Mouse (Mus musculus): ENCODE results near the gene Lax1. TPM values are rescaled to one million over a fixed set of nuclear protein-coding genes. Genes with fewer than 3 reads are reported as not detected.

Lax1 gene
- polyA plus RNA-seq, 1 experiment from 2014 or later = 0.38 TPM

- TF ChIP-seq CTCF (IDR thresholded peaks at IDR 0.05; ENCODE audit: low read depth) = no peak
- Histone ChIP-seq H3K9ac (ENCODE audit: low read depth, low read length) (no peak overlapping the region), H3K4me1 (replicated peaks; ENCODE audit: control insufficient read depth, insufficient read depth, low read length) (no peaks in the 10 kb centered on the region), H3K4me2 (replicated peaks; ENCODE audit: low read depth) (no peak overlapping the region), H3K36me3 (ENCODE audit: control insufficient read depth, insufficient read depth) (no peaks in the 10 kb centered on the region; the same call in 1 of the 2 replicates), H3K9me3 (ENCODE audit: control insufficient read depth) (no peaks in the 10 kb centered on the region), H3K4me3 (ENCODE audit: low read depth, low read length) (no peak overlapping the region), H3K27ac (ENCODE audit: low read depth, low read length) (no peak overlapping the region), H3K27me3 (replicated peaks; ENCODE audit: control insufficient read depth, insufficient read depth, low read length) (no peaks in the 10 kb centered on the region)
- no peak for ATAC-seq
- 93% methylated on average over 8 of the region's 8 CpGs for WGBS
Measured at GRCm38 (mm10) chr1:133718786-133719185, 28.9 kb upstream of the Lax1 start.

DNA sequence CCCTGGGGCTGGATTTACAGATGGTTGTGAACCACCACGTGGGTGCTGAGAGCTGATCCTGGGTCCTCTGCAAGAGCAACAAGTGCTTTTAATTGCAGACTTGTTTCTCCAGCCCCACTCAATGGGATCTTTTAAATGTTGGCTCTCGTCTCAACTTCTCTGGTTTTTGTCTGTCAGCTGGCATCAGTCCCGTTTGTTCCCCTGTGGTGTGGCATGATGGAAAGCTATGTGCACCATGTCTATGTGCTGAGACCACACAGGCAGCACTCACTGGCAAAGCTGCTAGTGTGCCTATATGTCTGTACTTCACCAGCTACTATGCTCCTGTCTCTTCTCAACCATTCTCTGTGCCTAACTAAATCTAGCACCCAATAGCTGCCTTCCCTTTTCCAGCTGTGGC, 28.4 kb upstream of the Lax1 start:
- no peak for TF ChIP-seq CTCF (IDR thresholded peaks at IDR 0.05; ENCODE audit: low read depth)
- Histone ChIP-seq H3K27me3 (replicated peaks; ENCODE audit: control insufficient read depth, insufficient read depth, low read length) (no peaks in the 10 kb centered on the region), H3K4me2 (replicated peaks; ENCODE audit: low read depth) (no peak overlapping the region), H3K4me3 (ENCODE audit: low read depth, low read length) (no peak overlapping the region), H3K36me3 (ENCODE audit: control insufficient read depth, insufficient read depth) (no peaks in the 10 kb centered on the region; the same call in 1 of the 2 replicates), H3K9me3 (ENCODE audit: control insufficient read depth) (no peaks in the 10 kb centered on the region), H3K9ac (ENCODE audit: low read depth, low read length) (no peak overlapping the region), H3K27ac (ENCODE audit: low read depth, low read length) (no peak overlapping the region), H3K4me1 (replicated peaks; ENCODE audit: control insufficient read depth, insufficient read depth, low read length) (no peaks in the 10 kb centered on the region)
- WGBS = 77% methylated on average over 3 of the region's 3 CpGs
- no peak for ATAC-seq

DNA sequence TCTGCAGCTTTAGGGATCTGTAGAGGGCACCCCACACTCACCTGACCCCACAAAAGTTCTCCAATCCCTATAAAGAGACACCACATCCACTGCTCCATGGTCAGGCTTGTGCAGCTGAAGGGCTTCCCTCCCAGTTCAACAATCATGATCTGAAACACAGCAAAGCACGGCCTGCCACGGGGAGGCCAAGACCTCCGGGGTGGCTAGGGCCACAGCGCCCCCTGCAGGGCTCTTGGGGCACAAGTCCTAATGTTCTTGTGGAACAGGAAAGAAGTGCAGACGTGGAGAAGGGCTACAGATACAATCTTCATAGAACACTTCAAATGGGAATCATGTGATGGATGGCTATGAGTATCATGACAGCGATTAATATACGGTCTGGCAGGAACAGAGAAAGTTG, 26.6 kb upstream of the Lax1 start:
- H3K9me3 ChIP-seq (ENCODE audit: control insufficient read depth) = no peaks in the 10 kb centered on the region
- no peaks in the 10 kb centered on the region for H3K27me3 ChIP-seq (replicated peaks; ENCODE audit: control insufficient read depth, insufficient read depth, low read length)
- H3K4me2 ChIP-seq (replicated peaks; ENCODE audit: low read depth) = no peak overlapping the region
- no peak overlapping the region for H3K27ac ChIP-seq (ENCODE audit: low read depth, low read length)
- WGBS = 19% methylated on average over 7 of the region's 7 CpGs
- H3K9ac ChIP-seq (ENCODE audit: low read depth, low read length) = no peak overlapping the region
- ATAC-seq = no peak
- H3K4me1 ChIP-seq (replicated peaks; ENCODE audit: control insufficient read depth, insufficient read depth, low read length) = 0 out of 2 replicates have a peak, but pooled peaks cover 3% of the 10 kb centered on the region
- no peak overlapping the region for H3K4me3 ChIP-seq (ENCODE audit: low read depth, low read length)
- H3K36me3 ChIP-seq (ENCODE audit: control insufficient read depth, insufficient read depth) = no peaks in the 10 kb centered on the region; the same call in 1 of the 2 replicates
- peak; percentile 87 for TF ChIP-seq CTCF (IDR thresholded peaks at IDR 0.05; ENCODE audit: low read depth)

DNA sequence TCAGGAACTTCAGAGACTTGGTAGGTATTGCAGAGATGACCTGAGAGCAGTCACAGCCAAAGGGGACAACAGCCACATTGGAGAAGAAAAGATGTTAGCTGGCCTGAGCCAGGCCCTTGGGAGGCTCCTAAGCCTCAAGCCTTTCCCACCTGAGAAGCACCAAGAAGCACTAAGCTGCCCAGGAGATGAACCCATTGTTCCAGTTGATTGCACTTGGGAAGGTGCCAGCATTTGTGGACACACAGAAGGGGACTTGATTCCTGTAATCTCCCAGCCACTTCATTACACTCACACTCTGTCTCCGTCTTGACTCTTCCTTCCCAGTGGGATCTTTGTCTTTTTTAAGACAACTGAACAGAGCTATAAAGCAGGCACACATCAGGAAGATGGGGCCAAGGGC, 25.3 kb upstream of the Lax1 start:
- Histone ChIP-seq H3K36me3 (ENCODE audit: control insufficient read depth, insufficient read depth) (no peaks in the 10 kb centered on the region; the same call in 1 of the 2 replicates), H3K4me1 (replicated peaks; ENCODE audit: control insufficient read depth, insufficient read depth, low read length) (0 out of 2 replicates have a peak, but pooled peaks cover 3% of the 10 kb centered on the region), H3K27me3 (replicated peaks; ENCODE audit: control insufficient read depth, insufficient read depth, low read length) (no peaks in the 10 kb centered on the region), H3K9me3 (ENCODE audit: control insufficient read depth) (no peaks in the 10 kb centered on the region), H3K9ac (ENCODE audit: low read depth, low read length) (no peak overlapping the region), H3K27ac (ENCODE audit: low read depth, low read length) (no peak overlapping the region), H3K4me2 (replicated peaks; ENCODE audit: low read depth) (no peak overlapping the region), H3K4me3 (ENCODE audit: low read depth, low read length) (no peak overlapping the region)
- ATAC-seq = no peak
- WGBS = 42% methylated on average over 1 of the region's 1 CpGs
- TF ChIP-seq CTCF (IDR thresholded peaks at IDR 0.05; ENCODE audit: low read depth) = no peak

DNA sequence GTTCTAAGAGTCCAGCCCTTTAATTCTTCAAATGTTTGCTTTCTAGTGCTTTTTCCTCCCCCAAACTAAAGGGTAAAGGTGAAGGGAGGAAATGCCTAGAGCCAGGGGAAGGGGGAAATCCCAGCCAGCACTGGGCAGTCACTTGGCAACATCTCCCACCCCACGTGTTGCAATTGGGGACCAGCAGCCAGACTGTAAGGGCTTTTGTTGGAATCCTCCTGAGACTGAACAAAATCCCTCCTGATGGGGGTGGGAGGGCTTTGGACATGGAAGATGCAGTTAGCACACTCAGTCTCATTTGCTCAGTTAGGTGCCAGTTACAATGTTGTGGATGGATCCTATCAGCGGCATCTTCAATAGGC, 23.1 kb upstream of the Lax1 start:
- 56% methylated on average over 2 of the region's 2 CpGs for WGBS
- Histone ChIP-seq H3K36me3 (ENCODE audit: control insufficient read depth, insufficient read depth) (peaks cover 2% of the 10 kb centered on the region; the same call in 1 of the 2 replicates), H3K4me2 (replicated peaks; ENCODE audit: low read depth) (no peak overlapping the region), H3K9ac (ENCODE audit: low read depth, low read length) (no peak overlapping the region), H3K9me3 (ENCODE audit: control insufficient read depth) (no peaks in the 10 kb centered on the region), H3K27ac (ENCODE audit: low read depth, low read length) (no peak overlapping the region), H3K4me3 (ENCODE audit: low read depth, low read length) (no peak overlapping the region), H3K4me1 (replicated peaks; ENCODE audit: control insufficient read depth, insufficient read depth, low read length) (0 out of 2 replicates have a peak, but pooled peaks cover 3% of the 10 kb centered on the region), H3K27me3 (replicated peaks; ENCODE audit: control insufficient read depth, insufficient read depth, low read length) (no peaks in the 10 kb centered on the region)
- no peak for TF ChIP-seq CTCF (IDR thresholded peaks at IDR 0.05; ENCODE audit: low read depth)
- no peak for ATAC-seq

DNA sequence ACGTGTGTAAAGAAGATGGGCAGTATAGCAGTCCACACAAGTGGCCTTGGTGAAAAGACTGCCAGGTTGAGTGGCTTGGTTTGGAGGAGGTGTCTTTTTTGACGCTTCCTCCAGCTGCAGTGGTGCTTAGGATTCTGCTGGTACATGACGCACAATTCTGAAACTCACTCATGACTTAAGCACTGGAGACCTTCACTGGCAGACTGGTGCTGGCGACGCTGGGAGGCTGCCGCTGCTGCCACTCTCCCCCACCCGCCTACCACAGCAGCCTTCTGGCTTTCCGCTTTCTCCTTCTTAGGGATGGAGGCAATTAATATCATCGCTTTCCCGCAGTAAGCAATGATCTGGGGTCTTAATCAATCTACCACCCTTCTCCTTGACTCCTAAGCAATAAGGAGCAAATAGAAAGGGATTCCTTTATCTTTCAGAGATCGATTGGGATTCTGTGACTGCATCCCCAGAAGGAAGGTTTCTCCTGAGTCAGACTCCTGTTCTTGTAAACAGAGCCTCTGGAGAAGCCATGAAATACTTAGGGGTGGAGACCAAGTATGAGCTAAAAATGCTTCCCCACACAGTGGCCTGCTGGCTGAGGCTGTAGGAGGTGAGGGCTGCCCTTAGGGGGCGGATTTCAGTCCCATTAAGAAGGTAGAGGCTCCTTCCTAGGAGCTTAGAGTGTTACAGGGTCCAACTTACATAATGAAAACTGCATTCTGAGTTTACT, 22.5 kb upstream of the Lax1 start:
- Histone ChIP-seq H3K4me2 (replicated peaks; ENCODE audit: low read depth) (no peak overlapping the region), H3K4me3 (ENCODE audit: low read depth, low read length) (no peak overlapping the region), H3K27me3 (replicated peaks; ENCODE audit: control insufficient read depth, insufficient read depth, low read length) (no peaks in the 10 kb centered on the region), H3K36me3 (ENCODE audit: control insufficient read depth, insufficient read depth) (peaks cover 7% of the 10 kb centered on the region; the same call in 1 of the 2 replicates), H3K9ac (ENCODE audit: low read depth, low read length) (no peak overlapping the region), H3K27ac (ENCODE audit: low read depth, low read length) (no peak overlapping the region), H3K9me3 (ENCODE audit: control insufficient read depth) (no peaks in the 10 kb centered on the region), H3K4me1 (replicated peaks; ENCODE audit: control insufficient read depth, insufficient read depth, low read length) (0 out of 2 replicates have a peak, but pooled peaks cover 3% of the 10 kb centered on the region)
- peak; percentile 44 for TF ChIP-seq CTCF (IDR thresholded peaks at IDR 0.05; ENCODE audit: low read depth)
- 64% methylated on average over 12 of the region's 12 CpGs for WGBS
- ATAC-seq = no peak

Measured in intestine, postnatal 0 days (tissue).